ENCODE assay signal across 9 mouse cellular contexts in the genomic region with DNA sequence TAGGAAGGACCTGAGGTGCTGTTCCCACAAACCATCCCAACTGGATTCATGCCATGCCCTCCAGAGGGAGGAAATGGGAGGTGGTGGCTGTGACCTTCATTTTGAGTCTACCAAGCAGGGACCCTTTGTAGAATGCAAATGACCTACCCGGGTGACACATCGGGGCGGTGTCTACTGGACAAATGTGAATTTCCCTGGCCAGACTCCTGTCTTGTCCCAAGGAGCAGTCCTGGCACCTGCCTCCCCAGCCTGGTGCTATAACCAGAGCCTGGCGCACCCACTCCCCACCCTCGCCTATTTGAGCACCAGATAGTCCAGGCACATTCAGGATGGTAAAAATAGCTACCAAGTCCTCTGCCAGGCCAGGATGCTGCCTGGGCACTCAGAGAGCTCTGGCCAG.
DNase-seq lines count a peak whose midpoint lies in the region; ATAC-seq lines count a peak whose summit lies in the region.
"Had no signal": no experiment of that assay in that cellular context is flagged by ENCODE, and none has a peak within 500 bp of the region (broad histone marks: within the 10 kb centered on the region; RNA-seq: fewer than 3 reads in every experiment).

No protein-coding gene starts in this region.

- no peak for ATAC-seq in hindbrain, embryonic 14.5 days (ENCODE audit: low FRiP score)
- no peak for ATAC-seq in hindbrain, embryonic 12.5 days (ENCODE audit: low FRiP score)
- ATAC-seq in embryonic facial prominence, embryonic 15.5 days (ENCODE audit: insufficient number of reproducible peaks, low FRiP score, low TSS enrichment, low read depth), result no peak
- no peak for ATAC-seq in heart, embryonic 14.5 days (ENCODE audit: insufficient number of reproducible peaks, insufficient read depth, low FRiP score, low read depth)
- ATAC-seq in erythroid progenitor cell, adult 5-6 weeks (replicated peaks; ENCODE audit: low FRiP score, poor library complexity, severe bottlenecking), result no peak

- H3K9me3 ChIP-seq in hindbrain, embryonic 14.5 days (ENCODE audit: control insufficient read depth, low read length), result no peaks in the 10 kb centered on the region
- H3K9me3 ChIP-seq in hindbrain, embryonic 12.5 days (replicated peaks), result no peaks in the 10 kb centered on the region
- H3K9me3 ChIP-seq in embryonic facial prominence, embryonic 15.5 days (replicated peaks), result no peaks in the 10 kb centered on the region
- H3K9me3 ChIP-seq in heart, embryonic 14.5 days (ENCODE audit: control insufficient read depth, low read length), result no peaks in the 10 kb centered on the region

- H3K27me3 ChIP-seq in hindbrain, embryonic 14.5 days (ENCODE audit: control insufficient read depth, insufficient read depth, low read length), result no peaks in the 10 kb centered on the region
- no peaks in the 10 kb centered on the region for H3K27me3 ChIP-seq in hindbrain, embryonic 12.5 days
- H3K27me3 ChIP-seq in embryonic facial prominence, embryonic 15.5 days, result no peaks in the 10 kb centered on the region
- H3K27me3 ChIP-seq in heart, embryonic 14.5 days (ENCODE audit: control insufficient read depth, insufficient read depth, low read length), result no peaks in the 10 kb centered on the region

- H3K4me3 ChIP-seq in hindbrain, embryonic 14.5 days (replicated peaks; ENCODE audit: low read length), result no peak overlapping the region
- H3K4me3 ChIP-seq in hindbrain, embryonic 12.5 days, result no peak overlapping the region
- peak overlapping the region; percentile 13; the same call in 1 of the 2 replicates for H3K4me3 ChIP-seq in embryonic facial prominence, embryonic 15.5 days (replicated peaks)
- peak overlapping the region; percentile 60 to 65 for H3K4me3 ChIP-seq in heart, embryonic 14.5 days (ENCODE audit: control insufficient read depth in 1 of 2, insufficient read depth in 1 of 2, low read depth in 1 of 2, low read length in 2 of 2)

- H3K4me1 ChIP-seq in hindbrain, embryonic 14.5 days (replicated peaks; ENCODE audit: control insufficient read depth, insufficient read depth, low read length), result peaks cover 20% of the 10 kb centered on the region; the same call in 1 of the 2 replicates
- peaks cover 23% of the 10 kb centered on the region for H3K4me1 ChIP-seq in hindbrain, embryonic 12.5 days
- H3K4me1 ChIP-seq in embryonic facial prominence, embryonic 15.5 days, result peaks cover 65% of the 10 kb centered on the region
- peaks cover 79 to 94% of the 10 kb centered on the region in 2 experiments for H3K4me1 ChIP-seq in heart, embryonic 14.5 days (ENCODE audit: control insufficient read depth in 2 of 2, insufficient read depth in 2 of 2, low read length in 2 of 2)

- H3K4me2 ChIP-seq in hindbrain, embryonic 14.5 days (replicated peaks), result peak overlapping the region; percentile 40
- no peak overlapping the region for H3K4me2 ChIP-seq in hindbrain, embryonic 12.5 days (replicated peaks)
- peak overlapping the region; percentile 39 for H3K4me2 ChIP-seq in embryonic facial prominence, embryonic 15.5 days (replicated peaks)
- peak overlapping the region; percentile 82 for H3K4me2 ChIP-seq in heart, embryonic 14.5 days (ENCODE audit: low read length)

- DNase-seq in hindbrain, embryonic 14.5 days (ENCODE audit: low spot score), result no peak
- peak; percentile 61 for DNase-seq in lung, postnatal 36 days
- DNase-seq in left cerebral cortex, adult 18-20 months (ENCODE audit: low spot score in 2 of 2), result no peak
- no peak for DNase-seq in thymus, adult 18-20 months
- DNase-seq: spleen, adult 18-20 months had no signal

- H3K27ac ChIP-seq in hindbrain, embryonic 14.5 days, result peak overlapping the region; percentile 59; the same call in 1 of the 2 replicates
- H3K27ac ChIP-seq in hindbrain, embryonic 12.5 days, result no peak overlapping the region
- peak overlapping the region; percentile 93; the same call in 1 of the 2 replicates for H3K27ac ChIP-seq in embryonic facial prominence, embryonic 15.5 days (replicated peaks)
- peak overlapping the region; percentile 99 for H3K27ac ChIP-seq in heart, embryonic 14.5 days (replicated peaks in 1 of 2; ENCODE audit: control insufficient read depth in 1 of 2, insufficient read depth in 1 of 2, low read depth in 2 of 2, low read length in 2 of 2)

- 90% methylated on average over 5 of the region's 5 CpGs for WGBS in hindbrain, embryonic 14.5 days
- WGBS in hindbrain, embryonic 12.5 days, result 88% methylated on average over 5 of the region's 5 CpGs
- 86% methylated on average over 5 of the region's 5 CpGs for WGBS in embryonic facial prominence, embryonic 15.5 days
- 41% methylated on average over 5 of the region's 5 CpGs for WGBS in heart, embryonic 14.5 days

- H3K36me3 ChIP-seq in hindbrain, embryonic 14.5 days (replicated peaks; ENCODE audit: control insufficient read depth, insufficient read depth), result no peaks in the 10 kb centered on the region
- H3K36me3 ChIP-seq in hindbrain, embryonic 12.5 days, result no peaks in the 10 kb centered on the region
- H3K36me3 ChIP-seq in embryonic facial prominence, embryonic 15.5 days, result 0 out of 2 replicates have a peak, but pooled peaks cover 3% of the 10 kb centered on the region
- peaks cover 35% of the 10 kb centered on the region for H3K36me3 ChIP-seq in heart, embryonic 14.5 days (ENCODE audit: control insufficient read depth, insufficient read depth, low read length)

- H3K9ac ChIP-seq in hindbrain, embryonic 14.5 days, result 0 out of 2 replicates have a peak overlapping the region, but pooled peaks have one; percentile 25
- H3K9ac ChIP-seq in hindbrain, embryonic 12.5 days, result no peak overlapping the region
- H3K9ac ChIP-seq in embryonic facial prominence, embryonic 15.5 days, result no peak overlapping the region
- peak overlapping the region; percentile 92 for H3K9ac ChIP-seq in heart, embryonic 14.5 days (ENCODE audit: low read length)

Comparison
In these comparisons a context has a peak if more than half of its experiments do, and no peak if none do; other contexts are left out.
1. H3K9ac ChIP-seq: peak in hindbrain, embryonic 14.5 days (single experiment) and heart, embryonic 14.5 days (single experiment); none in hindbrain, embryonic 12.5 days (single experiment) and embryonic facial prominence, embryonic 15.5 days (single experiment).
2. H3K4me3 ChIP-seq: peak in embryonic facial prominence, embryonic 15.5 days (single experiment) and heart, embryonic 14.5 days (2 of 2); none in hindbrain, embryonic 14.5 days (single experiment) and hindbrain, embryonic 12.5 days (single experiment).